Mouse (Mus musculus) thymus, adult 2 months (tissue): Measurements from ENCODE around the gene Brdt. TPM values are rescaled to one million over a fixed set of nuclear protein-coding genes. Genes with fewer than 3 reads are reported as not detected.

Source experiments
- DNase-seq: peaks from one replicate; pipeline ENCODE4 v3.0.0; 2021
- H3K27ac ChIP-seq: fragments of 200-500 bp; 2 replicates; pipeline ENCODE4 v1.5.1; 2012; ENCODE audit warnings: low read length, control low read depth; ENCODE audit not compliant: control insufficient read depth, insufficient read depth
- H3K27me3 ChIP-seq: fragments of 200-500 bp; 2 replicates; pipeline ENCODE4 v1.6.1; 2012; ENCODE audit warnings: mild to moderate bottlenecking, low read length, moderate library complexity, mixed read lengths; ENCODE audit not compliant: control insufficient read depth, insufficient read depth
- H3K36me3 ChIP-seq: fragments of 200-500 bp; 2 replicates; pipeline ENCODE4 v1.6.1; 2012; ENCODE audit warnings: mild to moderate bottlenecking, low read length, moderate library complexity; ENCODE audit not compliant: control insufficient read depth, insufficient read depth
- H3K4me1 ChIP-seq: fragments of 200-500 bp; replicated peaks from 2 replicates; pipeline ENCODE4 v1.6.1; 2012; ENCODE audit warnings: low read length; ENCODE audit not compliant: control insufficient read depth, insufficient read depth
- H3K4me3 ChIP-seq: fragments of 200-500 bp; 2 replicates; pipeline ENCODE4 v1.5.1; 2012; ENCODE audit warnings: mild to moderate bottlenecking, low read length, control low read depth, moderate library complexity; ENCODE audit not compliant: control insufficient read depth, insufficient read depth
- CTCF ChIP-seq: fragments of 200-500 bp; IDR thresholded peaks from 2 replicates; pipeline ENCODE4 v1.5.1; 2012; ENCODE audit warnings: mild to moderate bottlenecking, control low read depth, low read length, moderate library complexity, borderline replicate concordance; ENCODE audit not compliant: control insufficient read depth, poor library complexity, insufficient read depth; ENCODE audit errors: extremely low read depth
- POLR2A ChIP-seq: fragments of 200-500 bp; IDR thresholded peaks from 2 replicates; pipeline ENCODE4 v1.6.1; 2012; ENCODE audit warnings: mild to moderate bottlenecking, low read length, control low read depth, moderate library complexity; ENCODE audit not compliant: control insufficient read depth, poor library complexity, insufficient read depth; ENCODE audit errors: extremely low read depth
- WGBS: fragments of 180-500 bp; shearing (Covaris S2); methylation state at CpG from one replicate; pipeline ENCODE4 v1.1.7; 2018; 5-methylcytosine and 5-hydroxymethylcytosine counted together
- polyA plus RNA-seq: library from polyadenylated mRNA; depleted of rRNA; stranded (reverse); fragments of >200 nt; gene quantifications from 2 replicates; pipeline ENCODE4 v1.2.3, GENCODE M21; 2012; rRNA removed

The Brdt gene
- polyA plus RNA-seq, 1 experiment: 4.9 TPM

- 90% methylated on average over 5 of the region's 5 CpGs for WGBS
- peaks cover 3% of the 10 kb centered on the region; the same call in 1 of the 2 replicates for H3K4me1 ChIP-seq
- no peak overlapping the region for H3K4me3 ChIP-seq
- H3K27me3 ChIP-seq: no peaks in the 10 kb centered on the region
- TF ChIP-seq CTCF (no peak), POLR2A (no peak)
- DNase-seq: no peak
- no peak overlapping the region for H3K27ac ChIP-seq
- H3K36me3 ChIP-seq: no peaks in the 10 kb centered on the region
Measured at GRCm38 (mm10) chr5:107434001-107434400, 103.0 kb downstream of the Brdt start.

GRCm38 (mm10) chr5:107436185-107436584 lies 105.2 kb downstream of the Brdt start:
- H3K27me3 ChIP-seq: no peaks in the 10 kb centered on the region
- WGBS: 72% methylated on average over 6 of the region's 6 CpGs
- DNase-seq: no peak
- H3K4me3 ChIP-seq: no peak overlapping the region
- TF ChIP-seq POLR2A (no peak), CTCF (no peak)
- peaks cover 3% of the 10 kb centered on the region; the same call in 1 of the 2 replicates for H3K4me1 ChIP-seq
- no peak overlapping the region for H3K27ac ChIP-seq
- H3K36me3 ChIP-seq: no peaks in the 10 kb centered on the region

Other genes starting within 250 kb of the Brdt start
- gene Tgfbr3, start 41.5 kb upstream of the Brdt start, polyA plus RNA-seq: 20.7 and 23.9 TPM in 2 replicates
- gene Ephx4, start 71.6 kb downstream of the Brdt start, polyA plus RNA-seq: 1.2 and 1.3 TPM in 2 replicates
- 0.03 TPM in 1 of 2 replicates, not detected in the other for gene Lpcat2b, start 100.4 kb downstream of the Brdt start, polyA plus RNA-seq
- 4.5 and 4.7 TPM in 2 replicates for gene Btbd8, start 106.8 kb downstream of the Brdt start, polyA plus RNA-seq
- 0.08 and 0.19 TPM in 2 replicates for gene Gm42669, start 176.5 kb downstream of the Brdt start, polyA plus RNA-seq
- 0.04 and 0.08 TPM in 2 replicates for gene 1700028K03Rik, start 203.6 kb downstream of the Brdt start, polyA plus RNA-seq